Mouse (Mus musculus): Measurements from ENCODE around the gene Ankfn1. TPM values are rescaled to one million over a fixed set of nuclear protein-coding genes. Genes with fewer than 3 reads are reported as not detected.

Gene Ankfn1
- polyA plus RNA-seq, 1 experiment from 2014 or later = 6.5 TPM

- H3K4me3 ChIP-seq = no peak overlapping the region
- no peak overlapping the region for H3K27ac ChIP-seq
These were observed 394.8 kb downstream of the Ankfn1 start for GRCm38 (mm10) chr11:89382634-89383009.

GRCm38 (mm10) chr11:89381782-89382633, 395.4 kb downstream of the Ankfn1 start:
- Histone ChIP-seq H3K36me3 (replicated peaks) (no peaks in the 10 kb centered on the region), H3K4me3 (no peak overlapping the region), H3K9me3 (no peaks in the 10 kb centered on the region), H3K27ac (peak overlapping the region; percentile 51), H3K27me3 (replicated peaks) (no peaks in the 10 kb centered on the region), H3K9ac (no peak overlapping the region), H3K4me2 (no peak overlapping the region), H3K4me1 (peaks cover 11% of the 10 kb centered on the region; the same call in 1 of the 2 replicates)
- peak; percentile 93 for ATAC-seq (replicated peaks)
- WGBS = 14% methylated on average over 8 of the region's 8 CpGs

More at GRCm38 (mm10) chr11:89382634-89383009, 394.8 kb downstream of the Ankfn1 start:
- no peaks in the 10 kb centered on the region for H3K27me3 ChIP-seq (replicated peaks)
- H3K9ac ChIP-seq = no peak overlapping the region
- no peaks in the 10 kb centered on the region for H3K36me3 ChIP-seq (replicated peaks)
- no peak overlapping the region for H3K4me2 ChIP-seq
- no peaks in the 10 kb centered on the region for H3K9me3 ChIP-seq
- WGBS = 48% methylated on average over 2 of the region's 2 CpGs
- no peak for ATAC-seq (replicated peaks)
- peaks cover 11% of the 10 kb centered on the region; the same call in 1 of the 2 replicates for H3K4me1 ChIP-seq

DNA sequence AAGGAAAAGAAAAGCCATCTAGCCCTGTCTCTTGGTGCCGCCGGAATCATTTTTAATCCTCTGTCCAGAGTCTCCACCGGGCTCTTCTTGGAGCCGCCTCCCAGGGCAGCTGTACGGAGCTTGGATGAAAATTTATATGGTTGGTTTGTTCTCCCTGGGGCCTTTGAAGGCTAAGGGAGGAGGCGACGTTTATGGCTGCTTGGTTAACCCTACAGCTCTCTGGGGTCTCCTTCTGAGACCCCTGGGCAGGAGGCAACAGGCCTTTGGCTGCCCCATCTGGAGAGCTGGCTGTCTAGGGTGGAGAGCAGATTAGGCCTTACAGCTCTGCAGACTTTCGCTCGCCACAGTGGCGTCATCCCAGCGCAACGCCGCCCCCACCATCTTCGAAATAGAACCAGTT, 406.5 kb downstream of the Ankfn1 start:
- Histone ChIP-seq H3K36me3 (replicated peaks) (no peaks in the 10 kb centered on the region), H3K9ac (no peak overlapping the region), H3K4me2 (no peak overlapping the region), H3K27me3 (replicated peaks) (no peaks in the 10 kb centered on the region), H3K4me1 (no peaks in the 10 kb centered on the region), H3K9me3 (no peaks in the 10 kb centered on the region), H3K4me3 (no peak overlapping the region), H3K27ac (no peak overlapping the region)
- 72% methylated on average over 14 of the region's 14 CpGs for WGBS
- no peak for ATAC-seq (replicated peaks)

GRCm38 (mm10) chr11:89370373-89370772, 407.1 kb downstream of the Ankfn1 start:
- Histone ChIP-seq H3K36me3 (replicated peaks) (no peaks in the 10 kb centered on the region), H3K4me1 (no peaks in the 10 kb centered on the region), H3K4me3 (no peak overlapping the region), H3K4me2 (no peak overlapping the region), H3K9me3 (no peaks in the 10 kb centered on the region), H3K9ac (no peak overlapping the region), H3K27ac (no peak overlapping the region), H3K27me3 (replicated peaks) (no peaks in the 10 kb centered on the region)
- no peak for ATAC-seq (replicated peaks)
- 88% methylated on average over 7 of the region's 7 CpGs for WGBS

GRCm38 (mm10) chr11:89363981-89364380, 413.5 kb downstream of the Ankfn1 start:
- Histone ChIP-seq H3K4me1 (no peaks in the 10 kb centered on the region), H3K27me3 (replicated peaks) (no peaks in the 10 kb centered on the region), H3K9me3 (no peaks in the 10 kb centered on the region), H3K36me3 (replicated peaks) (no peaks in the 10 kb centered on the region), H3K9ac (no peak overlapping the region), H3K4me2 (no peak overlapping the region), H3K27ac (no peak overlapping the region), H3K4me3 (no peak overlapping the region)
- no peak for ATAC-seq (replicated peaks)
- WGBS = 84% methylated on average over 3 of the region's 3 CpGs

GRCm38 (mm10) chr11:89360895-89361294, 416.6 kb downstream of the Ankfn1 start:
- no peak overlapping the region for H3K9ac ChIP-seq
- H3K9me3 ChIP-seq = no peaks in the 10 kb centered on the region
- no peak overlapping the region for H3K4me2 ChIP-seq
- H3K4me3 ChIP-seq = no peak overlapping the region
- no peaks in the 10 kb centered on the region for H3K36me3 ChIP-seq (replicated peaks)
- H3K4me1 ChIP-seq = peaks cover 4% of the 10 kb centered on the region
- no peak for ATAC-seq (replicated peaks)
- no peaks in the 10 kb centered on the region for H3K27me3 ChIP-seq (replicated peaks)
- no peak overlapping the region for H3K27ac ChIP-seq
- 96% methylated on average over 3 of the region's 3 CpGs for whole genome bisulfite sequencing

DNA sequence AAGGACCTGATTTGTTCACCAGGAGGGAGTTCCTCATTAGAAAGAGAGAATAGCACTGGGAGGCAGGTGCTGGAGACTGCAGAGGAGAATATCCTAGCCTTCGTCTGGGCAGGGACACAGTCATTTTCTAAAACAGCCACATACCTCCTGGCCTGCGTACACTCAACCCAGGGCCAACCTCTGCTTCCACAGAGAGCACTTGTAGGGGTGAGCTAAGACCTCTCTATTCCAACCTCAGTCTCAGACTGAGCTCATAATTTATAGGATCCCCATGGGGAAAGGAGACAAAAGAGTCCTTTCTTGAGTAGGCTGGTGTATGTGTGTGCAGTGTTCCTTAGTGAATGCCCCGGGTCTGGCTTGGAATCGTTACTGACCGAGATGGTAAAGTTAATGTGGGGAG, 418.9 kb downstream of the Ankfn1 start:
- Histone ChIP-seq H3K4me2 (no peak overlapping the region), H3K9ac (no peak overlapping the region), H3K4me1 (peaks cover 11% of the 10 kb centered on the region), H3K27ac (no peak overlapping the region), H3K27me3 (replicated peaks) (no peaks in the 10 kb centered on the region), H3K9me3 (no peaks in the 10 kb centered on the region), H3K36me3 (replicated peaks) (no peaks in the 10 kb centered on the region), H3K4me3 (no peak overlapping the region)
- WGBS = 70% methylated on average over 5 of the region's 5 CpGs
- ATAC-seq (replicated peaks) = no peak

GRCm38 (mm10) chr11:89356479-89356878, 421.0 kb downstream of the Ankfn1 start:
- Histone ChIP-seq H3K4me3 (no peak overlapping the region), H3K27ac (no peak overlapping the region), H3K9ac (no peak overlapping the region), H3K9me3 (no peaks in the 10 kb centered on the region), H3K4me1 (peaks cover 11% of the 10 kb centered on the region), H3K4me2 (no peak overlapping the region), H3K27me3 (replicated peaks) (no peaks in the 10 kb centered on the region), H3K36me3 (replicated peaks) (no peaks in the 10 kb centered on the region)
- 84% methylated on average over 2 of the region's 2 CpGs for WGBS
- no peak for ATAC-seq (replicated peaks)

DNA sequence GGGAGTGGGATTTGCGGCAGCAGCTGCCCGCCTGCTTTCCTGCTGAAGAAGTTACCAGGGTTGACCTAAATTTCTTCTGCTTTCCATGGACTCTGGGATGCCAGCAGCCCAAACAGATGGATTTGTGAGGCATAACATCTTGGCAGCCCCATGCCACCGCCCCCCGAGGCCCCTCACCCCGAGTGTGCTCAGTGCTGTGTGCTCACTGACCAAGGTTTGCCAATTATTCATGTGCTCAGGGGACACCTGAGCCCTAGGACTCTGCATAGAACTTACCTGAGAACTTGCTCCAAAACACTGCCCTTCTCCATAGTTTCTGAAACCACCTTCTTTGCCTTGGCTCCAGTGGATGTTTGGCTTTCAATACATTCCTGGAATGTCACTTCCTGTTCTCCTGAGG, 421.4 kb downstream of the Ankfn1 start:
- no peak for ATAC-seq (replicated peaks)
- Histone ChIP-seq H3K9ac (no peak overlapping the region), H3K27me3 (replicated peaks) (no peaks in the 10 kb centered on the region), H3K4me3 (no peak overlapping the region), H3K4me1 (peaks cover 11% of the 10 kb centered on the region), H3K9me3 (no peaks in the 10 kb centered on the region), H3K36me3 (replicated peaks) (no peaks in the 10 kb centered on the region), H3K4me2 (no peak overlapping the region), H3K27ac (0 out of 2 replicates have a peak overlapping the region, but pooled peaks have one; percentile 6)
- 34% methylated on average over 5 of the region's 5 CpGs for WGBS

GRCm38 (mm10) chr11:89340238-89340637, 437.2 kb downstream of the Ankfn1 start:
- WGBS = 41% methylated on average over 12 of the region's 12 CpGs
- no peaks in the 10 kb centered on the region for H3K36me3 ChIP-seq (replicated peaks)
- H3K4me3 ChIP-seq = no peak overlapping the region
- no peak for ATAC-seq (replicated peaks)
- no peaks in the 10 kb centered on the region for H3K9me3 ChIP-seq
- no peak overlapping the region for H3K4me2 ChIP-seq
- H3K27ac ChIP-seq = no peak overlapping the region
- no peak overlapping the region for H3K9ac ChIP-seq
- H3K27me3 ChIP-seq (replicated peaks) = no peaks in the 10 kb centered on the region
- no peaks in the 10 kb centered on the region for H3K4me1 ChIP-seq

Other genes starting within 250 kb of the Ankfn1 start
- gene Pctp, start 225.2 kb upstream of the Ankfn1 start, polyA plus RNA-seq (2015; fragmentation: Nextera tagmentation; extraction: Ambion mirVana) = 1.4 and 1.7 TPM in 2 replicates